Mouse (Mus musculus) stomach, embryonic 15.5 days (tissue): ENCODE data around the gene Brs3. TPM values are rescaled to one million over a fixed set of nuclear protein-coding genes. Genes with fewer than 3 reads are reported as not detected.
A peak's percentile ranks its signal among the peaks of the same experiment; 100 is the strongest.

Experiments
- ATAC-seq: fragments of 200-750 bp; cut with Nextera tagmentation; 2 replicates; pipeline ENCODE4 v1.8.0; 2017; ENCODE audit warnings: low read depth, moderate number of reproducible peaks, moderate TSS enrichment; ENCODE audit not compliant: insufficient read depth, low FRiP score
- H3K27ac ChIP-seq: fragments of 300-500 bp; sonication (generic); 2 replicates; pipeline ENCODE4 v1.5.1; 2015; ENCODE audit warnings: mild to moderate bottlenecking, inconsistent platforms
- H3K27me3 ChIP-seq: fragments of 300-500 bp; sonication (generic); replicated peaks from 2 replicates; pipeline ENCODE4 v1.6.1; 2015; ENCODE audit warnings: inconsistent platforms
- H3K36me3 ChIP-seq: fragments of 300-500 bp; sonication (generic); 2 replicates; pipeline ENCODE4 v1.6.1; 2015; ENCODE audit warnings: inconsistent platforms
- H3K4me1 ChIP-seq: fragments of 300-500 bp; sonication (generic); 2 replicates; pipeline ENCODE4 v1.6.1; 2015; ENCODE audit warnings: inconsistent platforms
- H3K4me2 ChIP-seq: fragments of 300-500 bp; sonication (generic); 2 replicates; pipeline ENCODE4 v1.6.1; 2015; ENCODE audit warnings: mild to moderate bottlenecking, inconsistent platforms
- H3K4me3 ChIP-seq: fragments of 300-500 bp; sonication (generic); replicated peaks from 2 replicates; pipeline ENCODE4 v1.5.1; 2015; ENCODE audit warnings: inconsistent platforms
- H3K9ac ChIP-seq: fragments of 300-500 bp; sonication (generic); 2 replicates; pipeline ENCODE4 v1.6.1; 2015; ENCODE audit warnings: inconsistent platforms
- H3K9me3 ChIP-seq: fragments of 300-500 bp; sonication (generic); 2 replicates; pipeline ENCODE4 v1.6.1; 2016; ENCODE audit warnings: inconsistent platforms
- WGBS: fragments of 180-500 bp; shearing (Covaris S2); methylation state at CpG from one replicate; pipeline ENCODE4 v1.1.7; 2015; 5-methylcytosine and 5-hydroxymethylcytosine counted together
- polyA plus RNA-seq: library from polyadenylated mRNA; unstranded; fragments of >200 nt; fragmentation: Nextera tagmentation; extraction: Ambion mirVana; gene quantifications from 2 replicates; pipeline ENCODE4 v1.2.1, GENCODE M21; 2015

Brs3 gene
- polyA plus RNA-seq = 0.04 and 0.06 TPM in 2 replicates

GRCm38 (mm10) chrX:57042774-57043173, at the start of gene Brs3:
Gene Brs3 (plus strand): TSS chrX:57043074.
- Histone ChIP-seq H3K9me3 (no peaks in the 10 kb centered on the region), H3K36me3 (no peaks in the 10 kb centered on the region), H3K27me3 (no peaks in the 10 kb centered on the region), H3K27ac (no peak within 1 kb of the TSS), H3K4me1 (no peaks in the 10 kb centered on the region), H3K9ac (no peak within 1 kb of the TSS), H3K4me3 (no peak within 1 kb of the TSS), H3K4me2 (no peak within 1 kb of the TSS)
- ATAC-seq = no peak
- 79% methylated on average over 5 of the region's 5 CpGs for WGBS

- H3K27ac ChIP-seq = no peak overlapping the region
- 63% methylated on average over 2 of the region's 2 CpGs for WGBS
- no peaks in the 10 kb centered on the region for H3K9me3 ChIP-seq
- no peak overlapping the region for H3K4me3 ChIP-seq
- H3K36me3 ChIP-seq = no peaks in the 10 kb centered on the region
- ATAC-seq = no peak
- H3K9ac ChIP-seq = no peak overlapping the region
- H3K4me2 ChIP-seq = no peak overlapping the region
- H3K4me1 ChIP-seq = no peaks in the 10 kb centered on the region
- no peaks in the 10 kb centered on the region for H3K27me3 ChIP-seq
These were observed 30.0 kb upstream of the Brs3 start for GRCm38 (mm10) chrX:57012891-57013290.

GRCm38 (mm10) chrX:57043869-57044268, 995 bp downstream of the Brs3 start:
- 74% methylated on average over 6 of the region's 6 CpGs for WGBS
- ATAC-seq = no peak
- Histone ChIP-seq H3K4me3 (no peak overlapping the region), H3K27ac (no peak overlapping the region), H3K9me3 (no peaks in the 10 kb centered on the region), H3K27me3 (no peaks in the 10 kb centered on the region), H3K9ac (no peak overlapping the region), H3K36me3 (no peaks in the 10 kb centered on the region), H3K4me1 (no peaks in the 10 kb centered on the region), H3K4me2 (no peak overlapping the region)

DNA sequence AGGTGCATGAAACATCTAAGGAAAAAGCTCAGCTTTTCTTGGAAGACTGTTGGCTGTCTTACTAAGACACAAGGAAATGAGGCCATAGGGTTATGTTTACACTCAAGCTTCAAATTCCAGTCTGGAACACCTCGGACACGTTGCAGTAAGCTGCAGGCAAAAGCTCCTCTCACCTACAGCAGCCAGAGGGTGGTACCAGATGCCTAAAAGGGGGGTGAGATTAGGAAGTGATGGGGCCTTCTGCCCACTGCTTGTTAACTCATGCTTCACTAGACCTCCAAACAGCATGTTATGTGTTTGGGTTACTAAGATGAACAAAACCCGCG, 9.9 kb downstream of the Brs3 start:
- Histone ChIP-seq H3K4me2 (peak overlapping the region; percentile 51), H3K4me3 (peak overlapping the region; percentile 57), H3K9ac (no peak overlapping the region), H3K4me1 (no peaks in the 10 kb centered on the region), H3K36me3 (no peaks in the 10 kb centered on the region), H3K27me3 (no peaks in the 10 kb centered on the region), H3K27ac (peak overlapping the region; percentile 96), H3K9me3 (no peaks in the 10 kb centered on the region)
- 20% methylated on average over 4 of the region's 4 CpGs for WGBS
- ATAC-seq = peak; percentile 29; the same call in 1 of the 2 replicates

GRCm38 (mm10) chrX:57053174-57053992, 10.5 kb downstream of the Brs3 start, which contains the start of gene Htatsf1:
Gene Htatsf1 (plus strand): TSS chrX:57053583.
- peak; percentile 97 for ATAC-seq
- Histone ChIP-seq H3K36me3 (no peaks in the 10 kb centered on the region), H3K9me3 (no peaks in the 10 kb centered on the region), H3K4me1 (no peaks in the 10 kb centered on the region), H3K4me2 (peak within 1 kb of the TSS; percentile 51), H3K4me3 (peak within 1 kb of the TSS; percentile 57), H3K27ac (peak within 1 kb of the TSS; percentile 96), H3K27me3 (no peaks in the 10 kb centered on the region), H3K9ac (peak within 1 kb of the TSS; percentile 48)
- WGBS = 23% methylated on average over 85 of the region's 85 CpGs

DNA sequence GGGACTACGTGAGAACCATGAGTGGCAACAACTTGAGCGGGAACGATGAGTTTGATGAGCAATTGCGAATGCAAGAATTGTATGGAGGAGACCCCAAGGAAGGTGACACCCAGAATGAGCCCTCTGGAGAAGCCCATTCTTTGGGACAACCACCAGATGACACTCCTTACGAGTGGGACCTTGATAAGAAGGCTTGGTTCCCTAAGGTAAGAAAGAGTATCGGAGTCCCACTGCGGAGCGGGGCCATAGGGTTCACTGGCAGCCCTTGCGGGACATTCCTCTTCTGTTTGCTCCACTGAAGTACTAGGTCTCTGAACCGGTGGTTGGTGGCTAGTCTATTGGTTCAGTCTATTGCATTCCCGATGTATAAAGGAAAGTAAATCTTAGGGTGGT, 11.1 kb downstream of the Brs3 start:
- Histone ChIP-seq H3K4me1 (no peaks in the 10 kb centered on the region), H3K4me2 (peak overlapping the region; percentile 50), H3K27ac (no peak overlapping the region), H3K36me3 (no peaks in the 10 kb centered on the region), H3K4me3 (peak overlapping the region; percentile 57), H3K9me3 (no peaks in the 10 kb centered on the region), H3K27me3 (no peaks in the 10 kb centered on the region), H3K9ac (peak overlapping the region; percentile 29; the same call in 1 of the 2 replicates)
- 23% methylated on average over 11 of the region's 11 CpGs for WGBS
- ATAC-seq = peak; percentile 11; the same call in 1 of the 2 replicates

GRCm38 (mm10) chrX:57081496-57081895, 38.6 kb downstream of the Brs3 start:
- ATAC-seq = no peak
- no peak overlapping the region for H3K4me3 ChIP-seq
- no peak overlapping the region for H3K9ac ChIP-seq
- no peak overlapping the region for H3K27ac ChIP-seq
- WGBS = 67% methylated on average over 5 of the region's 5 CpGs
- H3K4me1 ChIP-seq = no peaks in the 10 kb centered on the region
- no peaks in the 10 kb centered on the region for H3K27me3 ChIP-seq
- no peaks in the 10 kb centered on the region for H3K9me3 ChIP-seq
- no peaks in the 10 kb centered on the region for H3K36me3 ChIP-seq
- H3K4me2 ChIP-seq = no peak overlapping the region

GRCm38 (mm10) chrX:57087806-57088205, 44.9 kb downstream of the Brs3 start, which contains the start of gene Vgll1:
Gene Vgll1 (plus strand): TSS chrX:57088106.
- Histone ChIP-seq H3K36me3 (no peaks in the 10 kb centered on the region), H3K9ac (no peak within 1 kb of the TSS), H3K27ac (no peak within 1 kb of the TSS), H3K27me3 (no peaks in the 10 kb centered on the region), H3K4me3 (no peak within 1 kb of the TSS), H3K4me2 (no peak within 1 kb of the TSS), H3K9me3 (no peaks in the 10 kb centered on the region), H3K4me1 (no peaks in the 10 kb centered on the region)
- WGBS = 78% methylated on average over 4 of the region's 4 CpGs
- no peak for ATAC-seq

Other genes with a start within 250 kb of the Brs3 start
- 2.8 and 3.1 TPM in 2 replicates for gene Map7d3, start 220.7 kb upstream of the Brs3 start, polyA plus RNA-seq
- 0.22 and 0.23 TPM in 2 replicates for gene Adgrg4, start 172.9 kb upstream of the Brs3 start, polyA plus RNA-seq
- gene Htatsf1, start 10.5 kb downstream of the Brs3 start, polyA plus RNA-seq = 66.2 and 67.7 TPM in 2 replicates
- 0.17 TPM in 1 of 2 replicates, not detected in the other for gene Vgll1, start 45.0 kb downstream of the Brs3 start, polyA plus RNA-seq
- not detected in 2 replicates for gene Cd40lg, start 169.1 kb downstream of the Brs3 start, polyA plus RNA-seq